Mouse (Mus musculus) urinary bladder, postnatal 25 days (tissue): ENCODE data around the gene Antxr1.
"Not testable (repeated sequence)": the region's sequence is repeated elsewhere in the genome, so short reads cannot be mapped to it uniquely, and the experiment has no call there.

ENCODE experiments used
- DNase-seq: peaks from one replicate; pipeline ENCODE4 v3.0.0; 2022; ENCODE audit warnings: low spot score

The Antxr1 gene

GRCm38 (mm10) chr6:87101955-87102353, 233.7 kb downstream of the Antxr1 start:
- no peak for DNase-seq

- peak; percentile 95 for DNase-seq
These were observed 234.2 kb downstream of the Antxr1 start for GRCm38 (mm10) chr6:87101281-87101954.

- DNase-seq: no peak
These were observed 235.2 kb downstream of the Antxr1 start for GRCm38 (mm10) chr6:87100297-87101020.

- no peak for DNase-seq
These were observed 235.8 kb downstream of the Antxr1 start for GRCm38 (mm10) chr6:87099671-87100296.

- DNase-seq: no peak
These were observed 236.4 kb downstream of the Antxr1 start for GRCm38 (mm10) chr6:87099261-87099660.

- not testable (repeated sequence) for DNase-seq
These were observed 242.0 kb downstream of the Antxr1 start for GRCm38 (mm10) chr6:87093631-87094030.

GRCm38 (mm10) chr6:87092476-87092875, 243.1 kb downstream of the Antxr1 start:
- DNase-seq: no peak

- no peak for DNase-seq
These were observed 244.7 kb downstream of the Antxr1 start for GRCm38 (mm10) chr6:87090877-87091276.

- DNase-seq: no peak
These were observed 247.3 kb downstream of the Antxr1 start for GRCm38 (mm10) chr6:87088356-87088755.

GRCm38 (mm10) chr6:87085026-87085425, 250.6 kb downstream of the Antxr1 start:
- no peak for DNase-seq
